Mouse (Mus musculus) kidney, embryonic 16.5 days (tissue): ENCODE data around the gene Rsph10b. TPM values are rescaled to one million over a fixed set of nuclear protein-coding genes. Genes with fewer than 3 reads are reported as not detected.

Experiments used
- ATAC-seq: fragments of 200-750 bp; cut with Nextera tagmentation; 2 replicates; pipeline ENCODE4 v1.8.0; 2017; ENCODE audit warnings: moderate TSS enrichment; ENCODE audit not compliant: low FRiP score, low TSS enrichment
- H3K27ac ChIP-seq: fragments of 300-500 bp; sonication (generic); 2 replicates; pipeline ENCODE4 v1.5.1; 2014; ENCODE audit warnings: low read length
- H3K27me3 ChIP-seq: fragments of 300-500 bp; sonication (generic); 2 replicates; pipeline ENCODE4 v1.6.1; 2014; ENCODE audit warnings: low read length, control low read depth, mixed read lengths; ENCODE audit not compliant: insufficient read depth
- H3K36me3 ChIP-seq: fragments of 300-500 bp; sonication (generic); 2 replicates; pipeline ENCODE4 v1.6.1; 2014; ENCODE audit warnings: low read length, control low read depth, mixed read lengths; ENCODE audit not compliant: insufficient read depth
- H3K4me1 ChIP-seq: fragments of 300-500 bp; sonication (generic); 2 replicates; pipeline ENCODE4 v1.6.1; 2014; ENCODE audit warnings: low read length, control low read depth, mixed read lengths; ENCODE audit not compliant: insufficient read depth
- H3K4me2 ChIP-seq: fragments of 300-500 bp; sonication (generic); replicated peaks from 2 replicates; pipeline ENCODE4 v1.6.1; 2014; ENCODE audit warnings: low read depth, low read length
- H3K4me3 ChIP-seq: fragments of 300-500 bp; sonication (generic); 2 replicates; pipeline ENCODE4 v1.5.1; 2014; ENCODE audit warnings: mild to moderate bottlenecking, low read length
- H3K9ac ChIP-seq: fragments of 300-500 bp; sonication (generic); replicated peaks from 2 replicates; pipeline ENCODE4 v1.6.1; 2014; ENCODE audit warnings: low read length
- H3K9me3 ChIP-seq: fragments of 300-500 bp; sonication (generic); 2 replicates; pipeline ENCODE4 v1.6.1; 2016; ENCODE audit warnings: low read length, control low read depth
- WGBS: fragments of 180-500 bp; shearing (Covaris S2); extraction: QIAGEN DNeasy Blood & Tissue Kit; methylation state at CpG from one replicate; pipeline ENCODE4 v1.1.7; 2014; 5-methylcytosine and 5-hydroxymethylcytosine counted together
- polyA plus RNA-seq: library from polyadenylated mRNA; unstranded; fragments of >200 nt; fragmentation: Nextera tagmentation; extraction: Ambion mirVana; gene quantifications from 2 replicates; pipeline ENCODE4 v1.2.1, GENCODE M21; 2015

The Rsph10b gene
- polyA plus RNA-seq, 1 experiment from 2014 or later: 0.45 TPM

- peak within 1 kb of the TSS; percentile 78 for H3K4me3 ChIP-seq
- under 1% methylated on average over 70 of the region's 70 CpGs for WGBS
- peaks cover 28% of the 10 kb centered on the region for H3K4me1 ChIP-seq
- no peaks in the 10 kb centered on the region for H3K9me3 ChIP-seq
- ATAC-seq: peak; percentile 99
- peak within 1 kb of the TSS; percentile 87 for H3K4me2 ChIP-seq
- H3K36me3 ChIP-seq: peaks cover 20% of the 10 kb centered on the region
- H3K27ac ChIP-seq: peak within 1 kb of the TSS; percentile 91
- no peaks in the 10 kb centered on the region for H3K27me3 ChIP-seq
- H3K9ac ChIP-seq: peak within 1 kb of the TSS; percentile 77
Measured at GRCm38 (mm10) chr5:143909417-143910400, 23.1 kb upstream of the Rsph10b start, which contains the start of the genes Aimp2 and Pms2. Gene Aimp2, minus strand, starts transcription at chr5:143909847. Gene Pms2, plus strand, starts transcription at chr5:143909964.

GRCm38 (mm10) chr5:143916221-143916620 is 16.6 kb upstream of the Rsph10b start:
- no peak for ATAC-seq
- Histone ChIP-seq H3K36me3 (peaks cover 40% of the 10 kb centered on the region), H3K9ac (no peak overlapping the region), H3K4me3 (no peak overlapping the region), H3K4me1 (peaks cover under 1% of the 10 kb centered on the region), H3K27me3 (no peaks in the 10 kb centered on the region), H3K9me3 (no peaks in the 10 kb centered on the region), H3K27ac (no peak overlapping the region), H3K4me2 (no peak overlapping the region)
- 93% methylated on average over 9 of the region's 9 CpGs for WGBS

- Histone ChIP-seq H3K4me1 (no peaks in the 10 kb centered on the region), H3K9me3 (no peaks in the 10 kb centered on the region), H3K27ac (no peak overlapping the region), H3K27me3 (no peaks in the 10 kb centered on the region), H3K36me3 (peaks cover 48% of the 10 kb centered on the region), H3K4me2 (no peak overlapping the region), H3K9ac (no peak overlapping the region), H3K4me3 (no peak overlapping the region)
- WGBS: 45% methylated on average over 5 of the region's 5 CpGs
- no peak for ATAC-seq
Measured at GRCm38 (mm10) chr5:143917418-143917817, 15.4 kb upstream of the Rsph10b start.

GRCm38 (mm10) chr5:143918120-143918519 is 14.7 kb upstream of the Rsph10b start:
- Histone ChIP-seq H3K9ac (no peak overlapping the region), H3K36me3 (peaks cover 51% of the 10 kb centered on the region), H3K4me3 (no peak overlapping the region), H3K9me3 (no peaks in the 10 kb centered on the region), H3K27ac (no peak overlapping the region), H3K4me1 (no peaks in the 10 kb centered on the region), H3K4me2 (no peak overlapping the region), H3K27me3 (no peaks in the 10 kb centered on the region)
- WGBS: 95% methylated on average over 3 of the region's 3 CpGs
- no peak for ATAC-seq

- 90% methylated on average over 6 of the region's 6 CpGs for WGBS
- ATAC-seq: no peak
Measured at GRCm38 (mm10) chr5:143924781-143925452, 7.9 kb upstream of the Rsph10b start.

GRCm38 (mm10) chr5:143927875-143928274 is 5.0 kb upstream of the Rsph10b start, which contains the start of gene Gm42421:
Gene Gm42421, plus strand, starts transcription at chr5:143928175.
- peaks cover 63% of the 10 kb centered on the region for H3K36me3 ChIP-seq

More at GRCm38 (mm10) chr5:143924781-143925452, 7.9 kb upstream of the Rsph10b start:
- Histone ChIP-seq H3K36me3 (peaks cover 67% of the 10 kb centered on the region), H3K27me3 (no peaks in the 10 kb centered on the region), H3K27ac (no peak overlapping the region), H3K4me2 (no peak overlapping the region), H3K9me3 (no peaks in the 10 kb centered on the region), H3K4me3 (no peak overlapping the region), H3K9ac (no peak overlapping the region), H3K4me1 (no peaks in the 10 kb centered on the region)

GRCm38 (mm10) chr5:143929291-143929690 is 3.5 kb upstream of the Rsph10b start:
- H3K4me2 ChIP-seq: no peak overlapping the region
- H3K36me3 ChIP-seq: peaks cover 54% of the 10 kb centered on the region
- no peak overlapping the region for H3K9ac ChIP-seq
- no peaks in the 10 kb centered on the region for H3K4me1 ChIP-seq
- WGBS: 88% methylated on average over 4 of the region's 4 CpGs
- H3K4me3 ChIP-seq: no peak overlapping the region
- no peaks in the 10 kb centered on the region for H3K9me3 ChIP-seq
- no peak for ATAC-seq
- no peaks in the 10 kb centered on the region for H3K27me3 ChIP-seq
- H3K27ac ChIP-seq: no peak overlapping the region

More at GRCm38 (mm10) chr5:143927875-143928274, 5.0 kb upstream of the Rsph10b start, which contains the start of gene Gm42421:
- no peak within 1 kb of the TSS for H3K4me2 ChIP-seq
- WGBS: 95% methylated on average over 8 of the region's 8 CpGs
- no peak within 1 kb of the TSS for H3K9ac ChIP-seq
- H3K4me3 ChIP-seq: no peak within 1 kb of the TSS
- H3K27ac ChIP-seq: no peak within 1 kb of the TSS
- no peaks in the 10 kb centered on the region for H3K4me1 ChIP-seq
- H3K27me3 ChIP-seq: no peaks in the 10 kb centered on the region
- no peak for ATAC-seq
- no peaks in the 10 kb centered on the region for H3K9me3 ChIP-seq

- Histone ChIP-seq H3K4me3 (no peak overlapping the region), H3K27me3 (no peaks in the 10 kb centered on the region), H3K36me3 (peaks cover 42% of the 10 kb centered on the region), H3K4me1 (no peaks in the 10 kb centered on the region), H3K9ac (no peak overlapping the region), H3K4me2 (no peak overlapping the region), H3K27ac (no peak overlapping the region), H3K9me3 (no peaks in the 10 kb centered on the region)
- 96% methylated on average over 12 of the region's 12 CpGs for WGBS
- no peak for ATAC-seq
Measured at GRCm38 (mm10) chr5:143930656-143931055, 2.2 kb upstream of the Rsph10b start.

- Histone ChIP-seq H3K27ac (no peak overlapping the region), H3K9ac (no peak overlapping the region), H3K9me3 (no peaks in the 10 kb centered on the region), H3K4me2 (no peak overlapping the region), H3K27me3 (no peaks in the 10 kb centered on the region), H3K4me3 (no peak overlapping the region), H3K36me3 (peaks cover 30% of the 10 kb centered on the region), H3K4me1 (no peaks in the 10 kb centered on the region)
- 78% methylated on average over 6 of the region's 6 CpGs for WGBS
- ATAC-seq: no peak
Measured at GRCm38 (mm10) chr5:143931863-143932580, 813 bp upstream of the Rsph10b start.
